Mouse (Mus musculus) gastrocnemius, postnatal 10 days (tissue): ENCODE measurements around the gene Tinagl1. TPM values are rescaled to one million over a fixed set of nuclear protein-coding genes. Genes with fewer than 3 reads are reported as not detected.
A peak's percentile ranks its signal among the peaks of the same experiment; 100 is the strongest.

Experiments used
- DNase-seq: peaks from one replicate; pipeline ENCODE4 v3.0.0; 2021; ENCODE audit warnings: mixed read lengths
- total RNA-seq, 2 experiments: library from RNA; stranded (reverse); gene quantifications; 2 replicates each; pipeline ENCODE4 v1.2.3; 2021

The Tinagl1 gene
- total RNA-seq, 2 experiments from 2014 or later: 27.7 to 33.1 TPM

- no peak for DNase-seq
Measured at GRCm38 (mm10) chr4:130140992-130141402, 33.9 kb downstream of the Tinagl1 start.

GRCm38 (mm10) chr4:130139214-130139492, 35.8 kb downstream of the Tinagl1 start, which contains the start of gene Hcrtr1:
Gene Hcrtr1, minus strand, starts transcription at chr4:130139359.
- DNase-seq: no peak

- DNase-seq: peak; percentile 82
Measured at GRCm38 (mm10) chr4:130138441-130139213, 36.3 kb downstream of the Tinagl1 start.

GRCm38 (mm10) chr4:130133399-130133798, 41.5 kb downstream of the Tinagl1 start:
- DNase-seq: no peak

GRCm38 (mm10) chr4:130131448-130132105, 43.3 kb downstream of the Tinagl1 start:
- no peak for DNase-seq

- no peak for DNase-seq
Measured at GRCm38 (mm10) chr4:130130641-130131350, 44.1 kb downstream of the Tinagl1 start.

- no peak for DNase-seq
Measured at GRCm38 (mm10) chr4:130130082-130130481, 44.8 kb downstream of the Tinagl1 start.

- no peak for DNase-seq
Measured at GRCm38 (mm10) chr4:130128907-130129306, 46.0 kb downstream of the Tinagl1 start.

GRCm38 (mm10) chr4:130125935-130126334, 49.0 kb downstream of the Tinagl1 start:
- no peak for DNase-seq

- no peak for DNase-seq
Measured at GRCm38 (mm10) chr4:130125164-130125563, 49.8 kb downstream of the Tinagl1 start.

GRCm38 (mm10) chr4:130124110-130124509, 50.8 kb downstream of the Tinagl1 start:
- no peak for DNase-seq

- no peak for DNase-seq
Measured at GRCm38 (mm10) chr4:130123020-130123419, 51.9 kb downstream of the Tinagl1 start.

- DNase-seq: no peak
Measured at GRCm38 (mm10) chr4:130121560-130121959, 53.4 kb downstream of the Tinagl1 start.

- no peak for DNase-seq
Measured at GRCm38 (mm10) chr4:130120752-130121151, 54.2 kb downstream of the Tinagl1 start.

Other genes with a start within 250 kb of the Tinagl1 start
- not detected for gene Spocd1, start 245.9 kb downstream of the Tinagl1 start, total RNA-seq
- gene Adgrb2, start 190.3 kb downstream of the Tinagl1 start, total RNA-seq: 1 to 10 TPM; 2.5 to 2.6 TPM
- 10 to 100 TPM; 61.7 to 92.4 TPM for gene Col16a1, start 127.3 kb downstream of the Tinagl1 start, total RNA-seq
- 10 to 100 TPM; 29.3 to 31.7 TPM for gene Pef1, start 72.6 kb downstream of the Tinagl1 start, total RNA-seq
- not detected for gene Hcrtr1, start 35.8 kb downstream of the Tinagl1 start, total RNA-seq
- gene Gm853, start 47.3 kb upstream of the Tinagl1 start, total RNA-seq: not detected
- gene Serinc2, start 104.1 kb upstream of the Tinagl1 start, total RNA-seq: 10 to 100 TPM; 47.8 to 51.5 TPM
- gene Fabp3, start 133.5 kb upstream of the Tinagl1 start, total RNA-seq: 100 to 1,000 TPM; 465 to 601 TPM
- gene Gm10570, start 133.6 kb upstream of the Tinagl1 start, total RNA-seq: not detected
- gene Zcchc17, start 184.8 kb upstream of the Tinagl1 start, total RNA-seq: 10 to 100 TPM; 45.4 to 46.9 TPM
- gene Snrnp40, start 185.0 kb upstream of the Tinagl1 start, total RNA-seq: 10 to 100 TPM; 27.2 to 29.5 TPM